Mouse (Mus musculus) adrenal gland, postnatal 36 days (tissue): ENCODE results near the gene Flt3. TPM values are rescaled to one million over a fixed set of nuclear protein-coding genes. Genes with fewer than 3 reads are reported as not detected.

ENCODE experiments used
- DNase-seq, 2 experiments: peaks; one replicate each; pipeline ENCODE4 v3.0.0; 2021; ENCODE audit warnings: mixed read lengths in 1 of 2
- total RNA-seq, 2 experiments: library from RNA; stranded (reverse); gene quantifications; 2 replicates each; pipeline ENCODE4 v1.2.3; 2021

Flt3 gene
- total RNA-seq, 2 experiments from 2014 or later, result 0.43 TPM; not detected in 1

GRCm38 (mm10) chr5:147410585-147410984, 10.3 kb upstream of the Flt3 start:
- DNase-seq, result no peak

DNA sequence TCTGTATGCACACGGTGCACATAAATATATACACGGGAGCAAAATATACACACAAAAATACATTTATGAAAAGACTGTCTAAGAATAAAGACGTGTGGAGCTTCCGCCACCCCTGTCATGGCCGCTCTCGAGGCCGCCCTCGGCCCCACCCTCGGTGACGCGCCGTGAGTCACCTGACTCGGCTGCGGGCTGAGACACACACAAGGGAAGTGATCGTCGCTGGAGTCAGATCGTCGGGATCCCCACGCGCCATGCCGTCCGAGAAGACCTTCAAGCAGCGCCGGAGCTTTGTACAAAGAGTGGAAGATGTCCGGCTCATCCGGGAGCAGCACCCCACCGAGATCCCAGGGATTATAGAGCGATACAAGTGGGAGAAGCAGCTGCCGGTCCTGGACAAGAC, 8.4 kb upstream of the Flt3 start:
- peak; percentile 25 to 44 for DNase-seq

DNA sequence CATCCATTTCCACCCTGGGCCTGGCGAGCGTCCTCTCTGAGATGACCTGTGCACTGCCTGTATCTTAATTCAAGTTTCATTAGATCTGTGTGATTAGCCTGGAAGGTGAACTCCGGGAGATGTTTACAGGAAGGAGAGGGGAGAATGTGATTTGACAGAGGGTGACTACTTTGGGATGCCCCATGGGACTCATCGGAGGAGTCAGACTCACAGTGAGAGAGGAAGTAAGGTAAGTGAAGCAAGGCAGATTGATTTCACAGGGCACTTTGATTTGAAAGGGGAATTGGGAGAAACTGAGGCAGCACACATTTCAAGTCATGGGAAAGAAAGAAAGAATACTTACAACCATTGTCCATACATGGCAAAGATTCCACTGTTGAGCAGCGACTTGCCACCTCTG, 5.8 kb upstream of the Flt3 start:
- DNase-seq, result no peak

DNA sequence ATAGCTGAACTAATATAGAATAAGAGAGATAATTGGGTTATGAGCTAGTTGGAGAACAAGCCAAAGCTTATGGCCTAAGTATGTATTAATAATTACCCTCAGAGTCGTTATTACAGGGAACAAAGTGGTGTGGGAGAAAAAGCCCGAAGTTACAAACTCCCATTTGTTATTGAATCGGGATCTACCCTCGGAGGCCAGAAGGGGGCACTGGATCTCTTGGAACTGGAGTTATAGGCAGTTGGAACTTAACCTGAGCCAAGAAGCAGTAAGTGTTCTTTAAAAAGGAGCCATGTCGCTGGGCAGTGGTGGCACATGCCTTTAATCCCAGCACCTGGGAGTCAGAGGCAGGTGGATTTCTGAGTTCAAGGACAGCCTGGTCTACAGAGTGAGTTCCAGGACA, 2.2 kb upstream of the Flt3 start:
- peak; percentile 63 to 74 for DNase-seq

GRCm38 (mm10) chr5:147401024-147401423, 735 bp upstream of the Flt3 start:
- DNase-seq, result no peak

DNA sequence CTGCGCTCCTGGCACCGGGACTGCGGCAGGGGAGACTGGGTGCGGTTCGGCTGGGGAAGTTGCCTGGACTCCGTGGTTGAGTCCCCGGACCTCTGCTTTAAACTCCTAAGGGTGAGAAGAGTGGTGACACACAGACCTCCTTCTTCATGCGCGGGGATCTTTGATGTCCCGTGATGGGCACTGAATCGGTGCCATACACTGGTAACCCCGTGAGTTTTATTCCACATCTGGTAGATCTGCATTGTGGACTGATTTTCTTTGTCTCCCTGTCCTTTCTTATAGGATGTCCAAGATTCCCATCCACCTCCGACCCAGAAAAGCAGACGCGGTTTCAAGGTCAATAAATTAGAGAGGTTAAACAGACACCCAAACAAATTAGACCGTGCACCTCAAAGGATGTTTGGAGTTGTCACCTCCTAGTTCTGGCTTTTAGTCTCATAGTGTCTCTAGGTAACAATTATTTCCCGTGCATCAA, 253 bp upstream of the Flt3 start:
- no peak for DNase-seq

DNA sequence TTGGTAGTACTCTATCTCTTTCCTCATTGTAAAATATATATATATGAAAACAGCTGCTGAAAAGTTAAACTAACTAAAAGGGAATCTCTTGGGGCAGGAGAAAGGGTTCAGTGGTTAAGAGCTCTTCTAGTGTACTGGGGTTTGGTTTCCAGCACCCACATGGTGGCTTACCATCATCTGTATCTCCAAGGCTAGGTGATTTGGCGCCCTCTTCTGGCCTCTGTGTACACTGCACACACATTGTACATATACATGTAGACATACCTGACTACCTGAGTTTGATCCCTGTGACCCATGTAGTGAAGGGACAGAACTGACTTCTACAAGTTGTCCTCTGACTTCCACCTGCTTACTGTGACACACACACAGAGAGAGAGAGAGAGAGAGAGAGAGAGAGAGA, 5.2 kb downstream of the Flt3 start:
- DNase-seq, result no peak

DNA sequence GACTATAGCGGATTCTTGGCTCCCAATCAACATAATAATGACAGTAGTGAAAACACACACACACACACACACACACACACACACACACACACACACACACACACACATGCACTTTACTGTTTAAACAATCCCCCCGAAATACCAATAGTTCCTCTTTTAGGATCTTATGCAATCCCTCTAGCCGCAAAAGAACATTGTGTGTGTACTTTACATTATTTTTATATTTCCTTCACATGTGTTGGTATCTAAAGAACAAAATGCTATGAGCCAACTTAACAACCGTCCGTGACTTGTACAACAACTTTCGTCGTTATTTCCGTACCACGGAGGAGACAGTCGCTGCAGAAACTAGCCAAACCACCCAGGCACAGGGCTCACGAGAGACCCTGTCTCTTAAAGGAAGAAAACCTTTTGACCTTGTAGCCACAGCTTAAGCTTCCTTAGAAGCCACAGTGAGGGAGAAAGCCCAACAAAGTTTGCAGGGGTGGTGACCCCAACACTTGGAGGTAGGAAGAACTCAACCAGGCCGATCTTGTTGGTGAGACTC, 7.5 kb downstream of the Flt3 start:
- DNase-seq, result no peak

DNA sequence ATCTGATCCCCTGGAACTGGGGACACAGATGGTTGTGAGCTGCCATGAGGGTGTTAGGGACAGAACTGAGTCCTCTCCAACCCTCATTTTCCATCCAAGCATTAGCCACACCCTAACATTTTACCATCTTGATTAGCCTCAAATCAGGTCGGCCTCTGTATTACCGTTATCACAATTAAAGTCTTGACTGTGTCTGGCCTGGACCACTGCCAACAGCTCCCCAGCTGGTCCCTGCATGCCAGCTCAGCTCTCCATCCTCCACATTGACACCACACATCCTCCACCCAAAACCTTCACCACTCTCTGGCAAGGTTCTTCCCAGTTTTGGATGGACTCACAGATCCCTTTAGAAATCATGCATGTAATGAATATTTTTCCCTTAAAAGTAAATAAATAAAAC, 9.5 kb downstream of the Flt3 start:
- no peak for DNase-seq

GRCm38 (mm10) chr5:147389052-147389451, 11.2 kb downstream of the Flt3 start:
- no peak for DNase-seq

DNA sequence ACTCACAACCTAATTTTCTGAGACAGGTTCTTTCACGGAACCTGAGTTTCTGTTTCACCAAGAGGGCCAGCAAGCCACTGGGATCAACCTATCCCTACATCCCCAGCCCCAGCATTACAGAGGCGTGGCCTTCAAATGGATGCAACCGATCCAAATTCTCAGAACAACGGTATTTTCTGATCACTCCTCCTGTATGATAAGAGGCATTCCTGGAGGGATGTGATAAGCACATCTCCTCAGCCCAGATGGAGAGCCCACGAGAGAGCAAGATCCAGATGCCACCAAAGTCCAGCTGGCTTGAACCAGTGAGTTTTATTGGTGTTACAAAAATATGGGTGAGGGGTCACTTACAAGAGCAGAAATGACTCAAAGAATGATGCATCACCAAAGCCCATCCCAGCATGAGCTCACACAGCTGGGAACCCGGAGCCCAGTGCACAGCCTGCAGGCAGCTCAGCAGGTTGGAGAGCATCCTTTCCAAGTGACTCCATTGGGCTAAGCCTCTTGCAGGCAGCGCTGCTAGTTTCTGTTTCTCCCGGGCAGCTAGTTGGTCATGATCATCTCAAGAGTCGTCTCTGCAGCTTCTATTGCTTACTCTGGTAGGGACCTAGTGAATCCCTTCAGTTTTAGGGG, 11.8 kb downstream of the Flt3 start:
- DNase-seq, result no peak

GRCm38 (mm10) chr5:147386865-147387264, 13.4 kb downstream of the Flt3 start:
- DNase-seq, result no peak

GRCm38 (mm10) chr5:147381396-147381795, 18.9 kb downstream of the Flt3 start:
- no peak for DNase-seq

DNA sequence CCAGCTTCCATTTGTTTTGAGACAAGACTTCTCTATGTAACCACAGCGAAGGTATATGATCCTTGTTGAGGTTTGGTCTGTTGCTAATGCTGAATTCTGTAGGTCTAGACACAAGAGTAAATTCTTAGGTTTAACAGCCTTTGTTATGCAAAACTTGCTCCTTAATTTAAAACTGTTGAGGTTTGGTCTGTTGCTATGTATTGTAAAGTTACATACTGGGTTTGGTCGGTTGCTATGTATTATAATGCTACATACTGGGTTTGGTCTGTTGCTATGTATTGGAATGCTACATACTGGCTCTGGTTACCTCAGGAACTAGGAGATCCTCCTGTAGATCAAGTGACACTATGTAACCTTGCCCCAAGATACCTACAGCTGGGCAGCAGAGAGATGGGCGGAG, 20.8 kb downstream of the Flt3 start:
- DNase-seq, result no peak

GRCm38 (mm10) chr5:147370276-147370675, 30.0 kb downstream of the Flt3 start:
- no peak for DNase-seq

DNA sequence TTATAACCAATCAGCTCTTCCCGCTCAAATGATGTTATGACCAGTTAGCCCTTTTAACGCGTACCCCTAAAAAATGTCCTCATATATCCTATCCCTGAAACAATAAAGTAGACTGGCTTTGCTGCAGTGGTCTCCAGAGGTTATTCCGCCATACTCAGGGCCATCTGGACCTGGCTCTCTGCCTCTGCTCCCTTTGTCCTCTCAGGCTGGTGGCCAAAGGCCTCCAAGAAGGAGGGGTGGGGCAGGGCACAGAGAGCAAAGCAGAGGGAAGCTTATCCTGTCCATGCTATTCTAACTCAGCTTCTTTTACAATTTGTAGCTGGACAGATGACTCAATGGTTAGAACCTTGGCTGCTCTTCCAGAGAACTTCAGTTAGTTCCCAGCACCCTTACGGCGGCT, 32.1 kb downstream of the Flt3 start:
- DNase-seq, result peak in 1 of 2 experiments; percentile 9

GRCm38 (mm10) chr5:147365995-147366765, 34.1 kb downstream of the Flt3 start:
- no peak for DNase-seq

DNA sequence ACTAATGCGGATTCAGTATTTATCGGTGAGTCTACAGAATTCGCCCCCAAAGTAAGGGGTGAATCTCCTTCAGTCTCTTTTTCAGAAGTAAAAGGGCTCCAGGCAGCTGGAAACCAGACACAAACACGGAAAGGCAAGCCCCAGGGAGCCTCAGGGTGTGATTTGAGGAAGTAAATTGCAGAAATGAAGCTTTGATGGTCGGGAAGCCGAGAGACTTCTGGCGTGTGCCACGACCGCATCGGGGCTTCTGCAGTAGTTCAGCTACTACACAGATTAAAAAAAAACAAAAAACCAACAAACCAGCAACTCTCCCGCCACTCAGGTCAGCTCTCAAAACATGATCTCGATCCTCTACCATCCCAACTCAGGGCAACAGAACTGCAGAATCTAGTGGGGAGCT, 37.2 kb downstream of the Flt3 start:
- peak in 1 of 2 experiments; percentile 2 for DNase-seq

DNA sequence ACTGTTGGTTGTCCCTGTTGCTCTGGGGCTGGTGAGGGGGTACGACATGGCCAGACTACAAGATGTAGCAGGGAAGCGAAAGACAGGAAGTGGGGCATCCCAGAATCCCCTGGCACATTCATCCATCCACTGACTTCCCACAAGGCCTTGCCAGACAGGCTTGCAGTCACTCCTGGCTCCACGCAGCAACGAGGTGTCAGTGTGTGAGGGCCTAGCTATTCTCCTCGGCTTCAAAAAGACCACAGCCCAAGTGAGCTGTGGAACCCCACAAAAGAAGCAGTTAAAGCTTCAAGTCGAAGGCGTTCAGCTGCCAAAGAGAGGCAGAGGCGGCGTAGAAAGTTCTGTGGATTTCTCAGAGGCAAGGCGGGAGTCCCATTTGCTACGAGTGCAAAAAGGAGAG, 41.8 kb downstream of the Flt3 start:
- DNase-seq, result no peak

GRCm38 (mm10) chr5:147357536-147357935, 42.8 kb downstream of the Flt3 start:
- peak; percentile 11 to 16 for DNase-seq

DNA sequence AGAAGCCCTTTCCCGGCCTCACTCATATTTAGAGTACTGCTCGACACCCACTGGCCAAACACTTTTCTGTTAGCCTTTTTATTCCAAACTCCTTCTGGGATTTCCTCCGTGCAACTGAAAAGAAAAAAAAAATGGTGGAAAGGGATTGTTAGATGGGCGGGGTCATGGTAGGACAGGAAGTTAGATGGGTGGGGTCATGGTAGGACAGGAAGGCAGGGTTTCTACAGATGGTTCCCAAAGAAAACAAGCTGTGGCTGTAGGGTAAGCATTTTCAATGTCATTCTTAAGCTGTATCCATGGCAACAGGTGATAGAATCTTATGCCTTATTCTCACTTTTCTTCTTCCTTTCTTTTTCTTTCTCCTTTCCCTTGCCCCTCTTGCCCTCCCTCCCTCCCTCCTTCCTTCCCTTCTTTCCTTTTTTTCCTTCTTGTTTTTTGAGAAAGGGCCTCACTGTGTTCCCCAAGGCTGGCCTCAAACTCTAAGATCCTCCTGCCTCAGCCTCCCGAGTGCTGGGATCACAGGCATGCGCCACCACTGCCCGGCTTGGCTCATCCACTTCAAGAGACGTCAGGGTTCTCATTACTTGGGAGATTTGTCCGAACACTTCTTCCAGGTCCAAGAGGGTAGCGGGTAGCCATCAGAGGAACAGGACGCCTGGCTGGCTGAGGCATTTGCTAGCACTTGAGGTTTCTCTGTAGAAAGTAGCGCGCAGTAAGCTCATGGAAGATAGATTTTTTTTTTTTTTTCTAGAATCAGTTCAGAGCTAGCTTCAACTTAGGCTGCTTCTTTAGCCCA, 43.8 kb downstream of the Flt3 start:
- DNase-seq, result no peak

DNA sequence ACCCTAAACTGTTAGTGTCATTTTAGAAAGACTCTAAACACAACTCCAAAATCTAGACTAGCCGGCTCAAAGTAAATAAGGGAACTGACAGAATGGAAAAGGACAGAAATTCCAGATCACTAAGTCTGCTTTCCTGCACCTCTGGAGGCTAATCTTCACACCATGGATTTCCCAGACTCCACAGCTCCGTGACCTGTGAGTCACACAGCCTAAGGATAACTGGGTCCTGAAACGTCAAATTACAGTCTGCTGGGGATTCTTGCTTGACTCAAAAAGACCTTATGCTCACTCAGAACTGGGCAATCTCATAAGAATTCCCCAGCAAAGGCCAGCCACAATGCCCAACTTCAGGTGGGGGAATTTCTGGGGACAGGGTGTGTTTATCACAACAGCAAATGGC, 44.5 kb downstream of the Flt3 start:
- no peak for DNase-seq

- DNase-seq, result no peak
Measured at GRCm38 (mm10) chr5:147354985-147355384, 45.3 kb downstream of the Flt3 start.
